In the genomic region with DNA sequence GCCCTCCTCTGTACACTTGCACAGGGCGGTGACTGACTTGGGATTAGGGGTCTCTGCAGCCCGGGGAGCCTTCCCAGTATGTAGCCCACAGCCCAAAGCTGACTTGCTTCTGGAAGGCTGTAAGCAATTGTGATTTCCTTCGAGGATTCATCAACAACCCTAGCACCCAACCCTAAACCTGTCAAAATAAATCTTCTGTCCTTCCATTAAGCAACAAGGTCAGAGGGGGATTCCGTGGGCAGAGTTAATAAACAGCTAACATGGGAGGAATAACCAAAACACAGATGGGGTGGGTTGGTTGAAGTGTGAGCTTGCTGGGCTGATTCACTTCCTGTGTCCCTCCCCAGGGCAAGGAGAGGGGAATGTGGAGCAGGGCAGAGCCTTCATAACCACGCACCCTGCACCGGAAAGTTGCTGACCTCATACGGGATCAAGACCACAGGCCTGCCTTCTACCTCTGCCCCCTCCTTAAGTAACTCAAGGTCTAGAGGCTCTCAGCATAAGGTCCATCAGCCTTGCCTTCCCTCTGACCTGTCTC, we compare ENCODE assay signal across 19 mouse cellular contexts. TPM values are rescaled to one million over a fixed set of nuclear protein-coding genes. Genes with fewer than 3 reads are reported as not detected.
A peak's percentile ranks its signal among the peaks of the same experiment; 100 is the strongest.
DNase-seq lines count a peak whose midpoint lies in the region; ATAC-seq lines count a peak whose summit lies in the region.
"Had no signal": no experiment of that assay in that cellular context is flagged by ENCODE, and none has a peak within 500 bp of the region (broad histone marks: within the 10 kb centered on the region; RNA-seq: fewer than 3 reads in every experiment).

No protein-coding gene starts in this region.

- H3K9ac ChIP-seq in forebrain, embryonic 13.5 days = no peak overlapping the region
- H3K9ac ChIP-seq: limb, embryonic 13.5 days; liver, embryonic 15.5 days; neural tube, embryonic 13.5 days had no signal

- H3K4me3 ChIP-seq in megakaryocyte, embryonic 14.5 days (replicated peaks) = peak overlapping the region; percentile 38
- no peak overlapping the region for H3K4me3 ChIP-seq in forebrain, embryonic 13.5 days
- H3K4me3 ChIP-seq: limb, embryonic 13.5 days; liver, embryonic 15.5 days; neural tube, embryonic 13.5 days had no signal

- H3K9me3 ChIP-seq in megakaryocyte, embryonic 14.5 days = no peaks in the 10 kb centered on the region
- no peaks in the 10 kb centered on the region for H3K9me3 ChIP-seq in forebrain, embryonic 13.5 days (replicated peaks)
- H3K9me3 ChIP-seq: limb, embryonic 13.5 days; liver, embryonic 15.5 days; neural tube, embryonic 13.5 days had no signal

- WGBS in forebrain, embryonic 13.5 days = 78% methylated on average over 7 of the region's 7 CpGs

- H3K27me3 ChIP-seq in megakaryocyte, embryonic 14.5 days (replicated peaks) = peaks cover 96% of the 10 kb centered on the region
- H3K27me3 ChIP-seq in forebrain, embryonic 13.5 days = peaks cover 23% of the 10 kb centered on the region

- no peak overlapping the region for H3K27ac ChIP-seq in forebrain, embryonic 13.5 days
- H3K27ac ChIP-seq: limb, embryonic 13.5 days; liver, embryonic 15.5 days; neural tube, embryonic 13.5 days had no signal

- ATAC-seq in megakaryocyte, adult 5-6 weeks (ENCODE audit: poor library complexity, severe bottlenecking) = no peak
- peak; percentile 8 to 32; a peak in 1 of 4 replicates for ATAC-seq in hematopoietic stem cell, adult 5-6 weeks (replicated peaks in 1 of 2; ENCODE audit: insufficient read depth in 1 of 2, low FRiP score in 2 of 2, low TSS enrichment in 1 of 2, low read depth in 1 of 2, poor library complexity in 2 of 2, severe bottlenecking in 2 of 2)
- no peak for ATAC-seq in forebrain, embryonic 13.5 days
- ATAC-seq: forebrain, embryonic 14.5 days had no signal

- H3K4me1 ChIP-seq in megakaryocyte, embryonic 14.5 days = peaks cover 32% of the 10 kb centered on the region
- peaks cover 4% of the 10 kb centered on the region for H3K4me1 ChIP-seq in forebrain, embryonic 13.5 days

- H3K4me2 ChIP-seq in forebrain, embryonic 13.5 days = no peak overlapping the region
- H3K4me2 ChIP-seq: limb, embryonic 13.5 days; liver, embryonic 15.5 days; neural tube, embryonic 13.5 days had no signal

- H3K36me3 ChIP-seq in megakaryocyte, embryonic 14.5 days (replicated peaks; ENCODE audit: low read length) = no peaks in the 10 kb centered on the region
- H3K36me3 ChIP-seq in forebrain, embryonic 13.5 days (ENCODE audit: poor library complexity, severe bottlenecking) = no peaks in the 10 kb centered on the region
- H3K36me3 ChIP-seq: limb, embryonic 13.5 days; liver, embryonic 15.5 days; neural tube, embryonic 13.5 days had no signal

- intact Hi-C loops in left cerebral cortex, postnatal 36 days (cut with DNase I) = no loop called here

- DNase-seq in kidney, postnatal 10 days = peak; percentile 69
- peak; percentile 41 for DNase-seq in yolk sac, embryonic 10.5 days (ENCODE audit: low spot score)
- no peak for DNase-seq in left cerebral cortex, postnatal 36 days (ENCODE audit: low spot score in 2 of 2)
- DNase-seq in cerebellum, adult 18-20 months = no peak
- DNase-seq: adrenal gland, adult 8-10 months; cerebellum, postnatal 14 days; heart, postnatal 4 days; layer of hippocampus, adult 9-11 months; lung, postnatal 10 days; right cerebral cortex, postnatal 25 days; thymus, postnatal 4 days had no signal

RNA-seq across cellular contexts. Expression of a gene that starts 5.0 kb away (rescaled TPM):
- 0.06 TPM in 1 of 2 replicates, not detected in the other for polyA plus RNA-seq in megakaryocyte, embryonic 14.5 days (2012; ENCODE audit: insufficient read depth, low replicate concordance)
- 0.36 and 1.0 TPM in 2 replicates for total RNA-seq in megakaryocyte, adult 5-6 weeks (2015)
- total RNA-seq in megakaryocyte, adult 5-6 weeks (2017) = 0.59 and 1.1 TPM in 2 replicates
- 13.3 and 15.0 TPM in 2 replicates for total RNA-seq in hematopoietic stem cell, adult 5-6 weeks (2017)
- total RNA-seq in left cerebral cortex, postnatal 36 days (2021) = 1 to 10 TPM; 3.4 to 4.6 TPM
- 0.49 and 0.67 TPM in 2 replicates for polyA plus RNA-seq in forebrain, embryonic 13.5 days (2015; fragmentation: Nextera tagmentation; extraction: Ambion mirVana)
- total RNA-seq: heart, postnatal 4 days had no signal

Comparison
In these comparisons a context has a peak if more than half of its experiments do, and no peak if none do; other contexts are left out.
1. ATAC-seq: peak in hematopoietic stem cell, adult 5-6 weeks (2 of 2); none in megakaryocyte, adult 5-6 weeks (single experiment) and forebrain, embryonic 13.5 days (single experiment).
2. DNase-seq: peak in kidney, postnatal 10 days (single experiment) and yolk sac, embryonic 10.5 days (single experiment); none in left cerebral cortex, postnatal 36 days (0 of 2) and cerebellum, adult 18-20 months (0 of 2).